Mouse (Mus musculus) spleen, adult 2 months (tissue): ENCODE measurements around the gene Phf2.

Experiments used
- CTCF ChIP-seq: fragments of 200-500 bp; IDR thresholded peaks from 2 replicates; pipeline ENCODE4 v1.5.1; 2011; ENCODE audit warnings: mild to moderate bottlenecking, inconsistent platforms; ENCODE audit not compliant: insufficient read depth, insufficient read length, insufficient replicate concordance; ENCODE audit errors: extremely low read depth
- POLR2A ChIP-seq: fragments of 200-500 bp; IDR thresholded peaks from 2 replicates; pipeline ENCODE4 v1.6.1; 2011; ENCODE audit warnings: low read depth, low read length, inconsistent platforms

GRCm38 (mm10) chr13:48849155-48849554 lies 21.8 kb downstream of the Phf2 start:
- TF ChIP-seq CTCF (no peak), POLR2A (no peak)
